Mouse (Mus musculus): Measurements from ENCODE around the gene A4gnt. TPM values are rescaled to one million over a fixed set of nuclear protein-coding genes. Genes with fewer than 3 reads are reported as not detected.

A4gnt gene
- polyA plus RNA-seq, 1 experiment from 2014 or later = not detected

DNA sequence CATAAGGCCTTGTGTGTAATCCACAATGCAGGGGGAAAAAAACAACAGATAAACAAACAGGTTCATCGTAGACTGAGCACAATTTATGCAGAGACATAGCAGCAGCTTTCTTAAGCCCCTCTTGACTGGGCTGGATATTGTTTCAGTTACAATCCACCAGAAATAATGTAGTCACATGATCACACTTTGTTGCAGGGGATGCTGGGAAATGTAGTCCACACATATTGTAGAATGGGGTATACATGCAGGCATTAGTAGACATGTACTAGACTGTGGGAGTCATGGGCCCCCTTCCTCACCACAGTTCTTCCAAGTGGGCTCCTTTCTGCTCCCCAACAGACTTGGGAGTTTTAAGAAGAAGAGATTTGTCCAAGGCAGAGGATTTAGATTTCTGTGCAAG, 24.5 kb downstream of the A4gnt start:
- H3K36me3 ChIP-seq = peaks cover 49% of the 10 kb centered on the region

DNA sequence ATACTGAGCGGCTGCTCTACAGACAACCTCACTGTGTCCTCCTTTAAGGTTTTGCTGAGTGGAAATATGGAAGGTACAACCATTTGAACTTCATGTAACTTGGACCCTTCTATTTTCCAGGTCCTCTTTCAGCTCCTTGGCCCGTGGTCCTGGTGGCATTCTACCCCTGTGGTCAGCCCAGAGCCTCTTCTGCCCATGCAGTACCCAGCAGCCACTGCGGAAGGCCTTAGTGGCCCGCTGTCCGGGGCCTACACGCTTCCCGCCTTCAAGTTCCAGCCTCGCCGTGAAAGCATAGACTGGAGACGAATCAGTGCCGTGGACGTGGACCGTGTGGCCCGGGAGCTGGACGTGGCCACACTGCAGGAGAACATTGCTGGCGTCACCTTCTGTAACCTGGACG, 24.9 kb downstream of the A4gnt start:
- Histone ChIP-seq H3K36me3 (peaks cover 52% of the 10 kb centered on the region), H3K4me2 (no peak overlapping the region), H3K4me1 (replicated peaks) (peaks cover 4% of the 10 kb centered on the region), H3K27me3 (no peaks in the 10 kb centered on the region), H3K9ac (no peak overlapping the region), H3K4me3 (no peak overlapping the region), H3K27ac (no peak overlapping the region), H3K9me3 (replicated peaks) (no peaks in the 10 kb centered on the region)
- 95% methylated on average over 17 of the region's 17 CpGs for WGBS
- ATAC-seq (replicated peaks; ENCODE audit: insufficient number of reproducible peaks, insufficient read depth, low FRiP score, low read depth) = no peak

More for the DNA sequence above, 24.5 kb downstream of the A4gnt start:
- Histone ChIP-seq H3K4me1 (replicated peaks) (peaks cover 8% of the 10 kb centered on the region), H3K4me2 (no peak overlapping the region), H3K9me3 (replicated peaks) (no peaks in the 10 kb centered on the region), H3K9ac (no peak overlapping the region), H3K4me3 (no peak overlapping the region), H3K27me3 (no peaks in the 10 kb centered on the region), H3K27ac (no peak overlapping the region)
- 91% methylated on average over 1 of the region's 1 CpGs for WGBS
- no peak for ATAC-seq (replicated peaks; ENCODE audit: insufficient number of reproducible peaks, insufficient read depth, low FRiP score, low read depth)

DNA sequence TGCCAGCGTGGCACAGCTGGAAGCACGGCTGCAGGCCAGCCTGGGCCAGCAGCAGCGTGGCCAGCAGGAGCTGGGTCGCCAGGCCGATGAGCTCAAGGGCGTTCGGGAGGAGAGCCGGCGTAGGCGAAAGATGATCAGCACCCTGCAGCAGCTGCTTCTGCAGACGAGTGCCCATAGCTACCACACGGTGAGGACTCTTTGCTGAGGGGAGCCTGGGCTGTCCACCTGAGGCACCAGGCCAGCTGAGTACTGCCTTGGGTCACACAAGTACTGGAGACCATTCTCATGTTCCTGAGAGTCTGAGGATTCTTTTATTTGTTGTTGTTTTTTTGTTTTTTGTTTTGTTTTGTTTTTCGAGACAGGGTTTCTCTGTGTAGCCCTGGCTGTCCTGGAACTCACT, 25.4 kb downstream of the A4gnt start:
- Histone ChIP-seq H3K27ac (no peak overlapping the region), H3K9me3 (replicated peaks) (no peaks in the 10 kb centered on the region), H3K36me3 (peaks cover 52% of the 10 kb centered on the region), H3K4me2 (no peak overlapping the region), H3K4me3 (no peak overlapping the region), H3K27me3 (no peaks in the 10 kb centered on the region), H3K4me1 (replicated peaks) (no peaks in the 10 kb centered on the region), H3K9ac (no peak overlapping the region)
- ATAC-seq (replicated peaks; ENCODE audit: insufficient number of reproducible peaks, insufficient read depth, low FRiP score, low read depth) = no peak
- 92% methylated on average over 13 of the region's 13 CpGs for WGBS

DNA sequence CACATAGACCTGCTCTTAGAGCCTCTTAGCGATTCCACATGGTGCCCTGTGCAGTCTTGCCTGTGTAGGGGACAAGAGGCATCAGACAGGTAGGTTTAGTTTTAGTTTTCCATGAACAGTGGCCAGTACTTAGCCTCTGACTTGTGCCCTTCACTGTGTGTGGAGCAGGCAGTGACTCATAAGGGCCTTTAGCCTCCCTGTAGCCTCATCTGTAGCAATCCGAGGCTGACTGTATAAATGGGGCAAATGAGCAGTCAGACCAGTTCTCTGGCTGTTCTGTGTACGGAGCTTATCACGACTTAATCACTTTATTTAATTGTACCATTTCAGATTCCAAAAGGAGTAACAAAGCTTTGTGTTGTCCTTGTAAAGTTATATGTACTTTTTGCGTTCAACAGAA, 27.7 kb downstream of the A4gnt start:
- WGBS = 90% methylated on average over 5 of the region's 5 CpGs
- H3K4me2 ChIP-seq = no peak overlapping the region
- H3K27ac ChIP-seq = no peak overlapping the region
- no peak overlapping the region for H3K4me3 ChIP-seq
- H3K9me3 ChIP-seq (replicated peaks) = no peaks in the 10 kb centered on the region
- no peak overlapping the region for H3K9ac ChIP-seq
- H3K27me3 ChIP-seq = no peaks in the 10 kb centered on the region
- H3K36me3 ChIP-seq = peaks cover 42% of the 10 kb centered on the region
- no peak for ATAC-seq (replicated peaks; ENCODE audit: insufficient number of reproducible peaks, insufficient read depth, low FRiP score, low read depth)
- H3K4me1 ChIP-seq (replicated peaks) = no peaks in the 10 kb centered on the region

DNA sequence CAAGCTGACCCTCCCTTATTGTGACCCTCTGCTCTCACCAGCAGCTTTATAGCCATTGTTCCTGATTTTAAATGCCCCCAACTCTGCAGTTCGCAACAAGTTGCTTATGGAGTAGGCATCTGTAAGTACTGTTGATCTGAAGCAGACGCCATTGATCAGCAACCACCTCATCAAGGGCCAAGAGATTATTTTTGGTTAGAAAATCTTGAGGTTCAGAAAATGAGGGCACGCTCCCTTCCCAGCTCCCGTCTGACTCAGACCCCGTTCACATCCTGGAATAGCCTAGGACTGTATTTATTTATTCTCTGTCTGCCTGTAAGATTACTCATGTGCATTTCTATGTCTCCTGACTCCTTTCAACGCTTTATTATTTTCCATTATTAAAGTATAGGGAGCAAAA, 33.1 kb downstream of the A4gnt start:
- Histone ChIP-seq H3K4me1 (replicated peaks) (no peaks in the 10 kb centered on the region), H3K36me3 (peaks cover 41% of the 10 kb centered on the region), H3K9ac (no peak overlapping the region), H3K4me2 (no peak overlapping the region), H3K27ac (no peak overlapping the region), H3K27me3 (no peaks in the 10 kb centered on the region), H3K9me3 (replicated peaks) (no peaks in the 10 kb centered on the region), H3K4me3 (no peak overlapping the region)
- no peak for ATAC-seq (replicated peaks; ENCODE audit: insufficient number of reproducible peaks, insufficient read depth, low FRiP score, low read depth)
- WGBS = 88% methylated on average over 6 of the region's 6 CpGs

DNA sequence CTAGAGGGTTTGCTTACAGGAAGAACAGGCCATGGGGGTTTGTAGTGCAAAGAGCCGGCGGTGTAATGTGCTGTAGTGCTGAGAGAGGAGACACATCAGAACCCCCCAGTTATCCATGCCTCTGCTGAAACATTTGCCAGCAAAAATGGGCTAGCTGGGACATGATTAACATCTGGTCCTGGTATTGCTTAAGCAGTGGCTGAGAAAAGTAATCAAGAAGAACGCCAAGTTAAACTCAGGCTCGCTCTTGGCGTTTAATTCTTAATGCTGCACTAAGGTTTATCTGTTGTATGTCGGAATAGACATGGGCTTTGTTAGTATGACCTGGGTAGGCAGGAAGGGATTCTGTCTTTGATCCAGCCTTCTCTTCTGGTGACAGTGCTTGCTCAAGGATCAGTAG, 33.8 kb downstream of the A4gnt start:
- Histone ChIP-seq H3K4me1 (replicated peaks) (no peaks in the 10 kb centered on the region), H3K9me3 (replicated peaks) (no peaks in the 10 kb centered on the region), H3K27ac (no peak overlapping the region), H3K27me3 (no peaks in the 10 kb centered on the region), H3K9ac (no peak overlapping the region), H3K36me3 (peaks cover 48% of the 10 kb centered on the region), H3K4me3 (no peak overlapping the region), H3K4me2 (no peak overlapping the region)
- WGBS = 85% methylated on average over 6 of the region's 6 CpGs
- ATAC-seq (replicated peaks; ENCODE audit: insufficient number of reproducible peaks, insufficient read depth, low FRiP score, low read depth) = no peak

DNA sequence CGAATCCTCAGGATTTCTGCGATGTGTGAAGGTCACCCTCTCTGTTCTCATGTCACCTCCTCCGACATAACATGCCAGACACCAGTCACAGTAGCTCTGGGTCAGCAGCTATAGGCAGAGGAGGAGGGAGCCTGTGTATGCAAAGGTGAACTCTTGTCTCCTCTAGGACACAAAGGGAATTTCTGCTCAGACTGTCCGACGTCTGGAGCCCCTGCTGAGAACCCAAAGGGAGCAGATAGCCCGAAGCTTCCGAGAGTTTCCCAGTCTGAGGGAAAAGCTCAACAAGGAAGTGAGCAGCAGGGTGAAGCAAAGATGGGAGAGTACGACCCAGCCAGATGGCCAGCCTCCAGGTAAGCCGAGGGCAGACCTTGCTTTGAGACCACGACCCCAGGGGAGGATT, 48.5 kb downstream of the A4gnt start:
- Histone ChIP-seq H3K9me3 (replicated peaks) (no peaks in the 10 kb centered on the region), H3K4me1 (replicated peaks) (peaks cover 5% of the 10 kb centered on the region; the same call in 1 of the 2 replicates), H3K27me3 (no peaks in the 10 kb centered on the region), H3K4me2 (no peak overlapping the region), H3K9ac (no peak overlapping the region), H3K4me3 (no peak overlapping the region), H3K27ac (no peak overlapping the region), H3K36me3 (peaks cover 33% of the 10 kb centered on the region)
- WGBS = 59% methylated on average over 10 of the region's 10 CpGs
- no peak for ATAC-seq (replicated peaks; ENCODE audit: insufficient number of reproducible peaks, insufficient read depth, low FRiP score, low read depth)

DNA sequence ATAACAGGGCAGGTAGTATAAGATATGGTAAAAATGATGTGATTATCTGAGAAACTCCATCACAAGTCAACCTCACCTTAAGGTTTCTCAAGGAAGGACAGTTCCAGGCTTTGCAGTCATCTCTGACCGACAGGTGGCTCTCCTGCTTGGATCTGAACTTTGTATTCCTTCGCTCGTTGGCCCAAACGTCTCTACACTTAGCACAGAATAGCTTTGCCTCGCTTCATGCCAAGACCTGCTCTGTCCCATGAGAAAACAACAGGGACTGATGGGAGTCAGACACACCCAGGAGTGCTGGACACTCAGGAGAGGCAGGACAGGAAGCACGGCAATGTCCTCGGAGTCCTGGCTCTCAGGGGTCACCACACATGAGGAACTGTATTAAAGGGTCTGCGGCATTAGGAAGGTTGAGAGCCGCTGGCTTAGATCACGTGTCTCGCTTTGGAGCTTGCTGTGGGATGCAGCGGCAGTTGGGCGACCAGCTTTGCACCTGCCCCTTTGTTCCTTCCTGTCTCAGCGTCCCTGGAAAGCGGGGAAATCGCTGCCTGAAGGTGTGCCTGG, 49.4 kb downstream of the A4gnt start:
- WGBS = 71% methylated on average over 16 of the region's 16 CpGs
- no peak for ATAC-seq (replicated peaks; ENCODE audit: insufficient number of reproducible peaks, insufficient read depth, low FRiP score, low read depth)

DNA sequence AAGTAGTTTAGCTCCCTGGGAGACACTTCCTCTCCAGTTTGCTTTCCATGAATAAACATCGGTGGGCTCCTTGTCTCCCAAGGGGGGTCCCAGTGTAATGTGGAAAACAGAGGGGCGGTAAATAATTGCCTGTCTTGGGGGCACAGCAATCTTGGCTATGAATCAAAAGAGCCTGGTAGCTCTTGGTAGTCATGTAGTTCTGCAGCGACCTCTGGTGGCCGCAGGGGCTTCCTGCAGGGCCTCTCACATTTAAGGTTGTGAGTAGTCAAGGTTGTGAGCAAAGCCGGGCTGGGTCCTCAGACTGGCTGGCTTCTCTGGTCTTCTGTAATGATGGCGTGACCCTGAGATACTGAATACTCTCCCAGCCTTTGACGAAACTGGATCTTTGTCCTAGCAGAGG, 50.1 kb downstream of the A4gnt start:
- no peak for ATAC-seq (replicated peaks; ENCODE audit: insufficient number of reproducible peaks, insufficient read depth, low FRiP score, low read depth)
- peaks cover 33% of the 10 kb centered on the region for H3K36me3 ChIP-seq
- H3K9ac ChIP-seq = no peak overlapping the region
- no peaks in the 10 kb centered on the region for H3K27me3 ChIP-seq
- peak overlapping the region; percentile 48; the same call in 1 of the 2 replicates for H3K27ac ChIP-seq
- no peak overlapping the region for H3K4me2 ChIP-seq
- WGBS = 23% methylated on average over 7 of the region's 7 CpGs
- peaks cover 5% of the 10 kb centered on the region; the same call in 1 of the 2 replicates for H3K4me1 ChIP-seq (replicated peaks)
- no peak overlapping the region for H3K4me3 ChIP-seq
- H3K9me3 ChIP-seq (replicated peaks) = no peaks in the 10 kb centered on the region

More for the DNA sequence above, 49.4 kb downstream of the A4gnt start:
- Histone ChIP-seq H3K27me3 (no peaks in the 10 kb centered on the region), H3K36me3 (peaks cover 33% of the 10 kb centered on the region), H3K4me2 (no peak overlapping the region), H3K4me3 (no peak overlapping the region), H3K9me3 (replicated peaks) (no peaks in the 10 kb centered on the region), H3K27ac (peak overlapping the region; percentile 48; the same call in 1 of the 2 replicates), H3K9ac (no peak overlapping the region), H3K4me1 (replicated peaks) (peaks cover 5% of the 10 kb centered on the region; the same call in 1 of the 2 replicates)

DNA sequence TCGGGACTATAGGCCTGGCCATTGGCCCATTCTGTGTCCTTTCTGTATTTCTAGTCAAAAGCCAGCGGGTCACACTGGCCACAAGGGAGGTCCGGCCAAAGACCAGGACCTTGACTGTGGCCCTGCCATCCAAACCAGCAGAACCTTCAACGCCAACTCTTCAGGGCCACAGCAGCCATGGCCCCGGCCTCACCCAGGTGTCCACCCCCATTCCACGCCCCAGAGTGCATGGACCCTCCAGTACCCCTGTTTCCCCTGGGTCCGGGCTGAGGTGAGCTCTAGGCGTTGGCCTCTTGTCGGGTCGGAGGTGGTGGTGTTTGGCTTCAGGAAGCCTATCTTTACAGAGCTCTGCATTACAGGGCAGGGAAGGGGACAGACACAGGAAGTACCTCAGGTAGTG, 50.6 kb downstream of the A4gnt start:
- no peak; the same call in 1 of the 2 replicates for ATAC-seq (replicated peaks; ENCODE audit: insufficient number of reproducible peaks, insufficient read depth, low FRiP score, low read depth)
- no peak overlapping the region for H3K4me2 ChIP-seq
- no peak overlapping the region for H3K9ac ChIP-seq
- peaks cover 38% of the 10 kb centered on the region for H3K36me3 ChIP-seq
- no peaks in the 10 kb centered on the region for H3K9me3 ChIP-seq (replicated peaks)
- no peaks in the 10 kb centered on the region for H3K27me3 ChIP-seq
- H3K4me3 ChIP-seq = no peak overlapping the region
- no peak overlapping the region for H3K27ac ChIP-seq
- H3K4me1 ChIP-seq (replicated peaks) = peaks cover 5% of the 10 kb centered on the region; the same call in 1 of the 2 replicates
- 87% methylated on average over 10 of the region's 10 CpGs for WGBS

DNA sequence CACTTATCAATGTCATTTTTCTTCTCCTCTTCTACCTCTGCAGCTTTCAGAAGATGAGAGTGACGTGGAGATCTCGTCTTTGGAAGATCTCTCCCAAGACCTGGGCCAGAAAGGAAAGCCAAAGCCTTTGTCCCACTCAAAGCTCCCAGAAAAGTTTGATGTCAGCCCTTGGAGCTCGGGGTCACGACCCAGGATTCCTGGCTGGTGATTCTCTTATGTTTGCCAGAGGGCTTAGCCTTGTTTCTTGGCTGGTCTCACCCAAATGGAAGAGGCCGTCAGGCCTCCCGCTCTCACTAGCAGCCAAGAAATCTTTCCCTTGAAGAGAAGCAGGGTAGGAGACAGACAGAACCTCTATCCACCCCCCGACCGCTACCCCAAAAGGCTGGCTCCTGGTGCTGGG, 55.3 kb downstream of the A4gnt start:
- H3K4me2 ChIP-seq = no peak overlapping the region
- H3K4me1 ChIP-seq (replicated peaks) = no peaks in the 10 kb centered on the region
- H3K27ac ChIP-seq = no peak overlapping the region
- no peaks in the 10 kb centered on the region for H3K27me3 ChIP-seq
- WGBS = 82% methylated on average over 8 of the region's 8 CpGs
- peaks cover 60% of the 10 kb centered on the region for H3K36me3 ChIP-seq
- no peaks in the 10 kb centered on the region for H3K9me3 ChIP-seq (replicated peaks)
- ATAC-seq (replicated peaks; ENCODE audit: insufficient number of reproducible peaks, insufficient read depth, low FRiP score, low read depth) = no peak
- no peak overlapping the region for H3K9ac ChIP-seq
- H3K4me3 ChIP-seq = no peak overlapping the region

DNA sequence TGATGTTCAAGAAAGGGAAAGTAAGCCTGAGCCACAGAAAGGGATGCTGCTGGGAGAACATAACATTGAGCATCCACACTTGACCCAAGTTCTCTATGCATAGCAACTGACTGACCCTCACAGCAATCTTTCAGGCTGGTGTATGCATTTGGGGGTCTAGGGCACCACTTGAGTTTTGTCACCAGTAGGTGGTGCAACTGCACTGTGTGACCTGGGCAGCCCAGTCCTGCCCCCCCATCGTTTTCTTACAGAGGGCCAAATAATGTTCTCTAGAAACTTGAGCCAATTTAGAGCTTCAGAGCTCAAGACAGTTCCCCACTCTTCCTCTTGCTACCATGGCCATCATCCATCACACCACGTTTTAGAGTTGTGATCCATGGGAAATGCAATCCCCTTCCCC, 59.3 kb downstream of the A4gnt start:
- ATAC-seq (replicated peaks; ENCODE audit: insufficient number of reproducible peaks, insufficient read depth, low FRiP score, low read depth) = no peak
- Histone ChIP-seq H3K27me3 (no peaks in the 10 kb centered on the region), H3K4me3 (no peak overlapping the region), H3K4me1 (replicated peaks) (no peaks in the 10 kb centered on the region), H3K9me3 (replicated peaks) (no peaks in the 10 kb centered on the region), H3K4me2 (no peak overlapping the region), H3K36me3 (peaks cover 33% of the 10 kb centered on the region), H3K9ac (no peak overlapping the region), H3K27ac (no peak overlapping the region)
- WGBS = 41% methylated on average over 2 of the region's 2 CpGs

Measured in heart, embryonic 15.5 days (tissue).